Mouse (Mus musculus) heart, embryonic 11.5 days (tissue): ENCODE results near the gene Myo9b. TPM values are rescaled to one million over a fixed set of nuclear protein-coding genes. Genes with fewer than 3 reads are reported as not detected.

ENCODE experiments used
- ATAC-seq: fragments of 200-750 bp; cut with Nextera tagmentation; replicated peaks from 2 replicates; pipeline ENCODE4 v1.8.0; 2017; ENCODE audit warnings: moderate library complexity; ENCODE audit not compliant: insufficient number of reproducible peaks, low FRiP score, low TSS enrichment
- H3K27ac ChIP-seq: fragments of 300-500 bp; sonication (generic); 2 replicates; pipeline ENCODE4 v1.5.1; 2014; ENCODE audit warnings: mild to moderate bottlenecking, low read depth, low read length
- H3K27me3 ChIP-seq: fragments of 300-500 bp; sonication (generic); 2 replicates; pipeline ENCODE4 v1.6.1; 2014; ENCODE audit warnings: mild to moderate bottlenecking, low read length, mixed read lengths; ENCODE audit not compliant: control insufficient read depth, insufficient read depth
- H3K36me3 ChIP-seq: fragments of 300-500 bp; sonication (generic); 2 replicates; pipeline ENCODE4 v1.6.1; 2014; ENCODE audit warnings: mild to moderate bottlenecking, low read length, moderate library complexity, mixed read lengths; ENCODE audit not compliant: control insufficient read depth, insufficient read depth
- H3K4me1 ChIP-seq: fragments of 300-500 bp; sonication (generic); 2 replicates; pipeline ENCODE4 v1.6.1; 2014; ENCODE audit warnings: low read length; ENCODE audit not compliant: control insufficient read depth, insufficient read depth
- H3K4me2 ChIP-seq: fragments of 300-500 bp; sonication (generic); 2 replicates; pipeline ENCODE4 v1.6.1; 2014; ENCODE audit warnings: mild to moderate bottlenecking, moderate library complexity
- H3K4me3 ChIP-seq: fragments of 300-500 bp; sonication (generic); 2 replicates; pipeline ENCODE4 v1.5.1; 2014; ENCODE audit warnings: low read depth, low read length
- H3K9ac ChIP-seq: fragments of 300-500 bp; sonication (generic); 2 replicates; pipeline ENCODE4 v1.6.1; 2014; ENCODE audit warnings: mild to moderate bottlenecking, low read depth, low read length, moderate library complexity
- H3K9me3 ChIP-seq: fragments of 300-500 bp; sonication (generic); replicated peaks from 2 replicates; pipeline ENCODE4 v1.6.1; 2016; ENCODE audit warnings: low read length; ENCODE audit not compliant: control insufficient read depth
- WGBS: fragments of 180-500 bp; shearing (Covaris S2); extraction: QIAGEN DNeasy Blood & Tissue Kit; methylation state at CpG from one replicate; pipeline ENCODE4 v1.1.7; 2014; ENCODE audit not compliant: insufficient replicate concordance; 5-methylcytosine and 5-hydroxymethylcytosine counted together
- polyA plus RNA-seq: library from polyadenylated mRNA; unstranded; fragments of >200 nt; fragmentation: Nextera tagmentation; extraction: Ambion mirVana; gene quantifications from 2 replicates; pipeline ENCODE4 v1.2.1, GENCODE M21; 2014

Myo9b gene
- polyA plus RNA-seq, 1 experiment from 2014 or later: 15.1 TPM

GRCm38 (mm10) chr8:71380178-71381171 lies 108.0 kb downstream of the Myo9b start:
- H3K27me3 ChIP-seq: peaks cover 2% of the 10 kb centered on the region; the same call in 1 of the 2 replicates
- H3K4me2 ChIP-seq: peak overlapping the region; percentile 67
- no peaks in the 10 kb centered on the region for H3K9me3 ChIP-seq
- peak overlapping the region; percentile 81 for H3K9ac ChIP-seq
- ATAC-seq: no peak
- H3K4me3 ChIP-seq: peak overlapping the region; percentile 74
- 3% methylated on average over 72 of the region's 72 CpGs for WGBS
- peaks cover 35% of the 10 kb centered on the region for H3K4me1 ChIP-seq
- peak overlapping the region; percentile 90 for H3K27ac ChIP-seq
- peaks cover 13% of the 10 kb centered on the region for H3K36me3 ChIP-seq

- WGBS: under 1% methylated on average over 53 of the region's 89 CpGs
- Histone ChIP-seq H3K27me3 (peaks cover 2% of the 10 kb centered on the region; the same call in 1 of the 2 replicates), H3K4me3 (peak within 1 kb of the TSS; percentile 74), H3K9ac (peak within 1 kb of the TSS; percentile 81), H3K4me2 (peak within 1 kb of the TSS; percentile 67), H3K9me3 (no peaks in the 10 kb centered on the region), H3K36me3 (peaks cover 10% of the 10 kb centered on the region), H3K4me1 (peaks cover 26% of the 10 kb centered on the region), H3K27ac (peak within 1 kb of the TSS; percentile 90)
- ATAC-seq: peak; percentile 15
These were observed 109.0 kb downstream of the Myo9b start, which contains the start of gene Nr2f6 for GRCm38 (mm10) chr8:71381421-71381970. TSS of gene Nr2f6 (minus strand) at chr8:71381960.

GRCm38 (mm10) chr8:71381971-71382961 lies 109.8 kb downstream of the Myo9b start:
- peak overlapping the region; percentile 67 for H3K4me2 ChIP-seq
- H3K4me1 ChIP-seq: peaks cover 20% of the 10 kb centered on the region
- peak; percentile 87 for ATAC-seq
- peak overlapping the region; percentile 81 for H3K9ac ChIP-seq
- H3K27me3 ChIP-seq: peaks cover 2% of the 10 kb centered on the region; the same call in 1 of the 2 replicates
- H3K36me3 ChIP-seq: peaks cover 10% of the 10 kb centered on the region
- H3K27ac ChIP-seq: peak overlapping the region; percentile 90
- 5% methylated on average over 44 of the region's 80 CpGs for WGBS
- H3K9me3 ChIP-seq: no peaks in the 10 kb centered on the region
- H3K4me3 ChIP-seq: peak overlapping the region; percentile 74

- H3K27ac ChIP-seq: no peak overlapping the region
These were observed 110.9 kb downstream of the Myo9b start for GRCm38 (mm10) chr8:71383396-71383795.

GRCm38 (mm10) chr8:71383860-71384259 lies 111.3 kb downstream of the Myo9b start:
- no peak overlapping the region for H3K4me2 ChIP-seq
- no peak overlapping the region for H3K9ac ChIP-seq
- no peak for ATAC-seq
- H3K4me1 ChIP-seq: peaks cover 17% of the 10 kb centered on the region
- H3K27me3 ChIP-seq: no peaks in the 10 kb centered on the region
- H3K36me3 ChIP-seq: no peaks in the 10 kb centered on the region
- no peak overlapping the region for H3K4me3 ChIP-seq
- H3K27ac ChIP-seq: no peak overlapping the region
- H3K9me3 ChIP-seq: no peaks in the 10 kb centered on the region
- WGBS: 55% methylated on average over 3 of the region's 3 CpGs

More at GRCm38 (mm10) chr8:71383396-71383795, 110.9 kb downstream of the Myo9b start:
- H3K36me3 ChIP-seq: peaks cover 1% of the 10 kb centered on the region
- ATAC-seq: no peak
- H3K4me3 ChIP-seq: no peak overlapping the region
- WGBS: 29% methylated on average over 12 of the region's 12 CpGs
- H3K9ac ChIP-seq: no peak overlapping the region
- H3K4me1 ChIP-seq: peaks cover 20% of the 10 kb centered on the region
- no peaks in the 10 kb centered on the region for H3K27me3 ChIP-seq
- no peaks in the 10 kb centered on the region for H3K9me3 ChIP-seq
- H3K4me2 ChIP-seq: no peak overlapping the region

GRCm38 (mm10) chr8:71385212-71385835 lies 112.8 kb downstream of the Myo9b start:
- H3K27me3 ChIP-seq: no peaks in the 10 kb centered on the region
- H3K36me3 ChIP-seq: no peaks in the 10 kb centered on the region
- ATAC-seq: no peak
- H3K4me1 ChIP-seq: peaks cover 3% of the 10 kb centered on the region
- no peak overlapping the region for H3K27ac ChIP-seq
- H3K9me3 ChIP-seq: no peaks in the 10 kb centered on the region
- no peak overlapping the region for H3K9ac ChIP-seq
- no peak overlapping the region for H3K4me3 ChIP-seq
- 69% methylated on average over 12 of the region's 12 CpGs for WGBS
- H3K4me2 ChIP-seq: no peak overlapping the region

DNA sequence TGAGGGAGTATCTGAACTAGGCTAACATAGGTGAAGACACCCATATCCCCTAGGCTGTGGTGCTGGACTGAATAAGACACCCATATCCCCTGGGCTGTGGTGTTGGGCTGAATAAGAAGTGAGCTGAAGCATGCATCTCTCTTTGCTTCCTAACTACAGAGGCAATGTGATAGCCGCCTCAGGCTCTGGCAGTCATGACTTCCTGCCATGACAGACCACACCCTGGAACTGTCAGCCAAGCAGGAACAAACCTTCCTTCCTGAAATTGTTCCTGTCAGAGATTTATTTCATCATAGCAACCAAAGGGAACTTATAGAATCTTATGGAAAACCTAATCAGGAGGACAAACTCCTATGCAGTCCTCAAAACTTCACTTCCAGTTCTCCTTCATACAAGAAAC lies 115.8 kb downstream of the Myo9b start:
- no peaks in the 10 kb centered on the region for H3K27me3 ChIP-seq
- H3K4me2 ChIP-seq: no peak overlapping the region
- ATAC-seq: no peak
- H3K27ac ChIP-seq: no peak overlapping the region
- no peak overlapping the region for H3K4me3 ChIP-seq
- H3K9me3 ChIP-seq: no peaks in the 10 kb centered on the region
- peaks cover 6% of the 10 kb centered on the region; the same call in 1 of the 2 replicates for H3K4me1 ChIP-seq
- no peaks in the 10 kb centered on the region for H3K36me3 ChIP-seq
- WGBS: 54% methylated on average over 1 of the region's 1 CpGs
- no peak overlapping the region for H3K9ac ChIP-seq
